Mouse (Mus musculus) lung, adult 2 months (tissue): Measurements from ENCODE around the gene Lgals3.

Experiments
- CTCF ChIP-seq: fragments of 200-500 bp; IDR thresholded peaks from 2 replicates; pipeline ENCODE4 v1.5.1; 2011; ENCODE audit warnings: mild to moderate bottlenecking, low read length, control low read depth; ENCODE audit not compliant: insufficient read depth
- POLR2A ChIP-seq: fragments of 200-500 bp; IDR thresholded peaks from 2 replicates; pipeline ENCODE4 v1.6.1; 2011; ENCODE audit warnings: low read depth, mild to moderate bottlenecking, control low read depth, low read length, borderline replicate concordance; ENCODE audit errors: extremely low read depth

GRCm38 (mm10) chr14:47373728-47374678, 6.5 kb downstream of the Lgals3 start:
- TF ChIP-seq CTCF (no peak), POLR2A (peak; percentile 45; the same call in 1 of the 2 replicates)
